Mouse (Mus musculus): ENCODE measurements around the gene Ciapin1. TPM values are rescaled to one million over a fixed set of nuclear protein-coding genes. Genes with fewer than 3 reads are reported as not detected.
A peak's percentile ranks its signal among the peaks of the same experiment; 100 is the strongest.
"Not testable (repeated sequence)": the region's sequence is repeated elsewhere in the genome, so short reads cannot be mapped to it uniquely, and the experiment has no call there.

Ciapin1 gene
- polyA plus RNA-seq, 1 experiment from 2014 or later: 112 TPM

- 44% methylated on average over 11 of the region's 11 CpGs for WGBS
Measured at GRCm38 (mm10) chr8:94836456-94837240, 1.5 kb downstream of the Ciapin1 start.

GRCm38 (mm10) chr8:94835751-94836150 lies 2.4 kb downstream of the Ciapin1 start:
- DNase-seq (ENCODE audit: low spot score); H3K27me3 ChIP-seq (ENCODE audit: insufficient read depth, low read length); H3K4me1 ChIP-seq (replicated peaks; ENCODE audit: insufficient read depth, low read length); H3K27ac ChIP-seq; ATAC-seq (replicated peaks; ENCODE audit: low FRiP score, low read depth); H3K9me3 ChIP-seq (replicated peaks; ENCODE audit: low read length); H3K9ac ChIP-seq (ENCODE audit: low read depth, low read length); H3K4me2 ChIP-seq (ENCODE audit: low read length); H3K4me3 ChIP-seq (replicated peaks; ENCODE audit: low read depth, low read length): not testable (repeated sequence)
- WGBS: 90% methylated on average over 13 of the region's 13 CpGs
- peaks cover 10% of the 10 kb centered on the region; the same call in 1 of the 2 replicates for H3K36me3 ChIP-seq (ENCODE audit: insufficient read depth, low read length)

More at GRCm38 (mm10) chr8:94836456-94837240, 1.5 kb downstream of the Ciapin1 start:
- H3K9ac ChIP-seq (ENCODE audit: low read depth, low read length): peak overlapping the region; percentile 94; the same call in 1 of the 2 replicates
- TF ChIP-seq CTCF (IDR thresholded peaks at IDR 0.05; ENCODE audit: low read depth): no peak
- no peak overlapping the region for H3K27ac ChIP-seq
- DNase-seq (ENCODE audit: low spot score) (no peak), ATAC-seq (replicated peaks; ENCODE audit: low FRiP score, low read depth) (no peak)
- peak overlapping the region; percentile 89 for H3K4me3 ChIP-seq (replicated peaks; ENCODE audit: low read depth, low read length)
- peaks cover 8% of the 10 kb centered on the region; the same call in 1 of the 2 replicates for H3K4me1 ChIP-seq (replicated peaks; ENCODE audit: insufficient read depth, low read length)
- no peaks in the 10 kb centered on the region for H3K27me3 ChIP-seq (ENCODE audit: insufficient read depth, low read length)
- no peaks in the 10 kb centered on the region for H3K9me3 ChIP-seq (replicated peaks; ENCODE audit: low read length)
- H3K4me2 ChIP-seq (ENCODE audit: low read length): peak overlapping the region; percentile 92
- peaks cover 6% of the 10 kb centered on the region; the same call in 1 of the 2 replicates for H3K36me3 ChIP-seq (ENCODE audit: insufficient read depth, low read length)

- not testable (repeated sequence) for H3K4me1 ChIP-seq (replicated peaks; ENCODE audit: insufficient read depth, low read length); H3K27ac ChIP-seq; H3K9me3 ChIP-seq (replicated peaks; ENCODE audit: low read length); H3K9ac ChIP-seq (ENCODE audit: low read depth, low read length); DNase-seq (ENCODE audit: low spot score); H3K27me3 ChIP-seq (ENCODE audit: insufficient read depth, low read length); H3K4me2 ChIP-seq (ENCODE audit: low read length); H3K4me3 ChIP-seq (replicated peaks; ENCODE audit: low read depth, low read length)
- peaks cover 10% of the 10 kb centered on the region; the same call in 1 of the 2 replicates for H3K36me3 ChIP-seq (ENCODE audit: insufficient read depth, low read length)
- 0 out of 2 replicates have a peak, but pooled peaks have one; percentile 23 for ATAC-seq (replicated peaks; ENCODE audit: low FRiP score, low read depth)
- 45% methylated on average over 7 of the region's 7 CpGs for WGBS
Measured at GRCm38 (mm10) chr8:94833901-94834405, 4.2 kb downstream of the Ciapin1 start.

- H3K27me3 ChIP-seq (ENCODE audit: insufficient read depth, low read length): no peaks in the 10 kb centered on the region
- no peak overlapping the region for H3K4me2 ChIP-seq (ENCODE audit: low read length)
- H3K36me3 ChIP-seq (ENCODE audit: insufficient read depth, low read length): peaks cover 41% of the 10 kb centered on the region; the same call in 1 of the 2 replicates
- TF ChIP-seq CTCF (IDR thresholded peaks at IDR 0.05; ENCODE audit: low read depth): no peak
- DNase-seq (ENCODE audit: low spot score): no peak
- no peak overlapping the region for H3K4me3 ChIP-seq (replicated peaks; ENCODE audit: low read depth, low read length)
- WGBS: 90% methylated on average over 6 of the region's 6 CpGs
- H3K9me3 ChIP-seq (replicated peaks; ENCODE audit: low read length): no peaks in the 10 kb centered on the region
- H3K9ac ChIP-seq (ENCODE audit: low read depth, low read length): no peak overlapping the region
- H3K4me1 ChIP-seq (replicated peaks; ENCODE audit: insufficient read depth, low read length): no peaks in the 10 kb centered on the region
- H3K27ac ChIP-seq: no peak overlapping the region
- no peak for ATAC-seq (replicated peaks; ENCODE audit: low FRiP score, low read depth)
Measured at GRCm38 (mm10) chr8:94828284-94828683, 9.9 kb downstream of the Ciapin1 start.

GRCm38 (mm10) chr8:94826210-94826609 lies 11.9 kb downstream of the Ciapin1 start:
- Histone ChIP-seq H3K4me2 (ENCODE audit: low read length) (no peak overlapping the region), H3K36me3 (ENCODE audit: insufficient read depth, low read length) (peaks cover 31% of the 10 kb centered on the region; the same call in 1 of the 2 replicates), H3K4me1 (replicated peaks; ENCODE audit: insufficient read depth, low read length) (no peaks in the 10 kb centered on the region), H3K27me3 (ENCODE audit: insufficient read depth, low read length) (no peaks in the 10 kb centered on the region), H3K4me3 (replicated peaks; ENCODE audit: low read depth, low read length) (no peak overlapping the region), H3K27ac (no peak overlapping the region), H3K9ac (ENCODE audit: low read depth, low read length) (no peak overlapping the region), H3K9me3 (replicated peaks; ENCODE audit: low read length) (no peaks in the 10 kb centered on the region)
- ATAC-seq (replicated peaks; ENCODE audit: low FRiP score, low read depth) (no peak), DNase-seq (ENCODE audit: low spot score) (no peak)
- 90% methylated on average over 5 of the region's 5 CpGs for WGBS
- no peak for TF ChIP-seq CTCF (IDR thresholded peaks at IDR 0.05; ENCODE audit: low read depth)

- 92% methylated on average over 6 of the region's 6 CpGs for WGBS
Measured at GRCm38 (mm10) chr8:94825170-94825569, 13.0 kb downstream of the Ciapin1 start.

More at GRCm38 (mm10) chr8:94825170-94825569, 13.0 kb downstream of the Ciapin1 start:
- no peak for ATAC-seq (replicated peaks; ENCODE audit: low FRiP score, low read depth)
- Histone ChIP-seq H3K4me2 (ENCODE audit: low read length) (no peak overlapping the region), H3K36me3 (ENCODE audit: insufficient read depth, low read length) (peaks cover 30% of the 10 kb centered on the region; the same call in 1 of the 2 replicates), H3K27me3 (ENCODE audit: insufficient read depth, low read length) (no peaks in the 10 kb centered on the region), H3K9ac (ENCODE audit: low read depth, low read length) (no peak overlapping the region), H3K27ac (no peak overlapping the region), H3K4me1 (replicated peaks; ENCODE audit: insufficient read depth, low read length) (no peaks in the 10 kb centered on the region), H3K9me3 (replicated peaks; ENCODE audit: low read length) (no peaks in the 10 kb centered on the region), H3K4me3 (replicated peaks; ENCODE audit: low read depth, low read length) (no peak overlapping the region)
- no peak for DNase-seq (ENCODE audit: low spot score)
- no peak for TF ChIP-seq CTCF (IDR thresholded peaks at IDR 0.05; ENCODE audit: low read depth)
